In genomic region chr3:57535483-57536185, GRCm38 (mm10) we compare ENCODE assay signal across 14 mouse cellular contexts. TPM values are rescaled to one million over a fixed set of nuclear protein-coding genes. Genes with fewer than 3 reads are reported as not detected.
DNase-seq lines count a peak whose midpoint lies in the region; ATAC-seq and TF ChIP-seq lines count a peak whose summit lies in the region.
"Had no signal": no experiment of that assay in that cellular context is flagged by ENCODE, and none has a peak within 500 bp of the region (broad histone marks: within the 10 kb centered on the region; RNA-seq: fewer than 3 reads in every experiment).

No protein-coding gene starts in this region.

- intact Hi-C loops in heart, adult 2 months (cut with DNase I): no loop called here

- TF ChIP-seq EP300 in heart, adult 2 months (IDR thresholded peaks at IDR 0.05; ENCODE audit: insufficient read depth, low read depth, low read length): no peak

- no peak for ATAC-seq in heart, embryonic 12.5 days (ENCODE audit: insufficient number of reproducible peaks, low FRiP score)
- ATAC-seq in lung, embryonic 15.5 days (ENCODE audit: borderline replicate concordance, extremely low read depth, low FRiP score, low TSS enrichment): peak; percentile 61; the same call in 1 of the 2 replicates
- ATAC-seq in embryonic facial prominence, embryonic 12.5 days (ENCODE audit: insufficient number of reproducible peaks, insufficient read depth, low FRiP score, low TSS enrichment): no peak
- peak; percentile 72 for ATAC-seq in limb, embryonic 14.5 days (ENCODE audit: low FRiP score, low read depth)
- ATAC-seq: midbrain, embryonic 13.5 days had no signal

- H3K27ac ChIP-seq in heart, adult 2 months: peak overlapping the region; percentile 21; the same call in 1 of the 2 replicates
- no peak overlapping the region for H3K27ac ChIP-seq in heart, embryonic 12.5 days (ENCODE audit: poor library complexity, severe bottlenecking)
- H3K27ac ChIP-seq in lung, embryonic 15.5 days: peak overlapping the region; percentile 9; the same call in 1 of the 2 replicates
- H3K27ac ChIP-seq in embryonic facial prominence, embryonic 12.5 days: 0 out of 2 replicates have a peak overlapping the region, but pooled peaks have one; percentile 50
- H3K27ac ChIP-seq in limb, embryonic 14.5 days (replicated peaks; ENCODE audit: low read depth, low read length): peak overlapping the region; percentile 10
- H3K27ac ChIP-seq: embryonic facial prominence, embryonic 13.5 days; liver, embryonic 15.5 days; midbrain, embryonic 13.5 days had no signal

- no peak overlapping the region for H3K4me3 ChIP-seq in heart, adult 2 months
- H3K4me3 ChIP-seq in heart, embryonic 12.5 days: no peak overlapping the region
- no peak overlapping the region for H3K4me3 ChIP-seq in lung, embryonic 15.5 days
- no peak overlapping the region for H3K4me3 ChIP-seq in embryonic facial prominence, embryonic 12.5 days
- H3K4me3 ChIP-seq in limb, embryonic 14.5 days (replicated peaks; ENCODE audit: low read length): no peak overlapping the region
- H3K4me3 ChIP-seq: embryonic facial prominence, embryonic 13.5 days; liver, embryonic 15.5 days; midbrain, embryonic 13.5 days had no signal

- H3K9ac ChIP-seq in heart, adult 2 months (ENCODE audit: low read depth, low read length): no peak overlapping the region
- no peak overlapping the region for H3K9ac ChIP-seq in heart, embryonic 12.5 days
- no peak overlapping the region for H3K9ac ChIP-seq in lung, embryonic 15.5 days
- H3K9ac ChIP-seq in embryonic facial prominence, embryonic 12.5 days: no peak overlapping the region
- no peak overlapping the region for H3K9ac ChIP-seq in limb, embryonic 14.5 days (ENCODE audit: low read depth, low read length, severe bottlenecking)
- H3K9ac ChIP-seq: embryonic facial prominence, embryonic 13.5 days; liver, embryonic 15.5 days; midbrain, embryonic 13.5 days had no signal

- peaks cover 12% of the 10 kb centered on the region for H3K79me2 ChIP-seq in heart, adult 2 months (replicated peaks; ENCODE audit: control insufficient read depth, insufficient read depth, low read length)

- TF ChIP-seq POLR2A in heart, adult 2 months (IDR thresholded peaks at IDR 0.05; ENCODE audit: insufficient read depth, low read depth, low read length): no peak
- TF ChIP-seq POLR2A in limb, embryonic 14.5 days (IDR thresholded peaks at IDR 0.05; ENCODE audit: borderline replicate concordance, extremely low read depth, insufficient read depth, insufficient read length): no peak

- no peak for TF ChIP-seq CTCF in heart, adult 2 months (IDR thresholded peaks at IDR 0.05)

- H3K4me2 ChIP-seq in heart, embryonic 12.5 days: no peak overlapping the region
- H3K4me2 ChIP-seq in lung, embryonic 15.5 days: no peak overlapping the region
- H3K4me2 ChIP-seq in embryonic facial prominence, embryonic 12.5 days (replicated peaks): no peak overlapping the region
- no peak overlapping the region for H3K4me2 ChIP-seq in limb, embryonic 14.5 days (replicated peaks; ENCODE audit: low read depth, low read length, severe bottlenecking)
- H3K4me2 ChIP-seq: embryonic facial prominence, embryonic 13.5 days; liver, embryonic 15.5 days; midbrain, embryonic 13.5 days had no signal

- H3K4me1 ChIP-seq in heart, adult 2 months (ENCODE audit: control insufficient read depth, insufficient read depth, low read length): peaks cover 20% of the 10 kb centered on the region
- H3K4me1 ChIP-seq in heart, embryonic 12.5 days (replicated peaks): peaks cover 37% of the 10 kb centered on the region
- peaks cover 34% of the 10 kb centered on the region for H3K4me1 ChIP-seq in lung, embryonic 15.5 days
- peaks cover 15% of the 10 kb centered on the region for H3K4me1 ChIP-seq in embryonic facial prominence, embryonic 12.5 days
- H3K4me1 ChIP-seq in limb, embryonic 14.5 days (ENCODE audit: control insufficient read depth, insufficient read depth, low read length): peaks cover 28% of the 10 kb centered on the region
- H3K4me1 ChIP-seq: liver, embryonic 15.5 days had no signal

- H3K27me3 ChIP-seq in heart, adult 2 months (ENCODE audit: control insufficient read depth, insufficient read depth, low read length): no peaks in the 10 kb centered on the region
- H3K27me3 ChIP-seq in heart, embryonic 12.5 days (replicated peaks): no peaks in the 10 kb centered on the region
- no peaks in the 10 kb centered on the region for H3K27me3 ChIP-seq in lung, embryonic 15.5 days
- H3K27me3 ChIP-seq in embryonic facial prominence, embryonic 12.5 days: no peaks in the 10 kb centered on the region
- H3K27me3 ChIP-seq in limb, embryonic 14.5 days (ENCODE audit: control insufficient read depth, insufficient read depth, low read length): no peaks in the 10 kb centered on the region
- H3K27me3 ChIP-seq: embryonic facial prominence, embryonic 13.5 days; liver, embryonic 15.5 days; midbrain, embryonic 13.5 days had no signal

- peaks cover 42% of the 10 kb centered on the region for H3K36me3 ChIP-seq in heart, adult 2 months (ENCODE audit: control insufficient read depth, insufficient read depth, low read length)
- H3K36me3 ChIP-seq in heart, embryonic 12.5 days: no peaks in the 10 kb centered on the region
- H3K36me3 ChIP-seq in lung, embryonic 15.5 days: no peaks in the 10 kb centered on the region
- no peaks in the 10 kb centered on the region for H3K36me3 ChIP-seq in embryonic facial prominence, embryonic 12.5 days
- no peaks in the 10 kb centered on the region for H3K36me3 ChIP-seq in limb, embryonic 14.5 days (ENCODE audit: control insufficient read depth, insufficient read depth, low read length)
- H3K36me3 ChIP-seq: embryonic facial prominence, embryonic 13.5 days; liver, embryonic 15.5 days; midbrain, embryonic 13.5 days had no signal

- no peak for DNase-seq in heart, adult 2 months
- DNase-seq in lung, postnatal 36 days: no peak
- DNase-seq in limb, embryonic 14.5 days (ENCODE audit: low spot score): peak; percentile 33
- no peak for DNase-seq in adrenal gland, postnatal 25 days
- DNase-seq: cerebellum, postnatal 10 days; heart, postnatal 10 days; layer of hippocampus, adult 9-11 months; thymus, postnatal 36 days had no signal

- WGBS in heart, adult 2 months: 56% methylated on average over 13 of the region's 13 CpGs
- WGBS in heart, embryonic 12.5 days: 64% methylated on average over 13 of the region's 13 CpGs
- WGBS in lung, embryonic 15.5 days: 43% methylated on average over 13 of the region's 13 CpGs
- WGBS in embryonic facial prominence, embryonic 12.5 days: 45% methylated on average over 13 of the region's 13 CpGs
- 37% methylated on average over 13 of the region's 13 CpGs for WGBS in limb, embryonic 14.5 days

- no peaks in the 10 kb centered on the region for H3K9me3 ChIP-seq in heart, embryonic 12.5 days (replicated peaks)
- no peaks in the 10 kb centered on the region for H3K9me3 ChIP-seq in lung, embryonic 15.5 days
- H3K9me3 ChIP-seq in embryonic facial prominence, embryonic 12.5 days: no peaks in the 10 kb centered on the region
- no peaks in the 10 kb centered on the region for H3K9me3 ChIP-seq in limb, embryonic 14.5 days (ENCODE audit: control insufficient read depth, low read length)
- H3K9me3 ChIP-seq: embryonic facial prominence, embryonic 13.5 days; liver, embryonic 15.5 days; midbrain, embryonic 13.5 days had no signal

RNA-seq across cellular contexts. Expression of gene Wwtr1, which starts 40.1 kb away (rescaled TPM):
- total RNA-seq in heart, adult 2 months (2021): 10 to 100 TPM; 46.5 to 49.1 TPM
- polyA plus RNA-seq in heart, adult 2 months (2012; rRNA removed): 28.2 and 40.6 TPM in 2 replicates
- 15.3 and 17.6 TPM in 2 replicates for polyA plus RNA-seq in heart, embryonic 12.5 days (2016; fragmentation: Nextera tagmentation; extraction: Ambion mirVana)
- polyA plus RNA-seq in lung, embryonic 15.5 days (2015; fragmentation: Nextera tagmentation; extraction: Ambion mirVana): 23.6 and 25.1 TPM in 2 replicates
- polyA plus RNA-seq in embryonic facial prominence, embryonic 12.5 days (2016; fragmentation: Nextera tagmentation; extraction: Ambion mirVana): 14.5 and 16.5 TPM in 2 replicates
- 54.2 and 57.9 TPM in 2 replicates for polyA plus RNA-seq in limb, embryonic 14.5 days (2012; rRNA removed)
- polyA plus RNA-seq in limb, embryonic 14.5 days (2014; fragmentation: Nextera tagmentation; extraction: Ambion mirVana): 34.5 and 34.6 TPM in 2 replicates
- total RNA-seq in adrenal gland, postnatal 25 days (2021): 35.8 and 37.6 TPM in 2 replicates

Comparison
In these comparisons a context has a peak if more than half of its experiments do, and no peak if none do; other contexts are left out.
1. ATAC-seq: peak in lung, embryonic 15.5 days (single experiment) and limb, embryonic 14.5 days (single experiment); none in heart, embryonic 12.5 days (single experiment) and embryonic facial prominence, embryonic 12.5 days (single experiment).